Mouse (Mus musculus): ENCODE data around the gene Tubb5. TPM values are rescaled to one million over a fixed set of nuclear protein-coding genes. Genes with fewer than 3 reads are reported as not detected.

The Tubb5 gene
- polyA plus RNA-seq, 1 experiment from 2014 or later, result 1,706 TPM

DNA sequence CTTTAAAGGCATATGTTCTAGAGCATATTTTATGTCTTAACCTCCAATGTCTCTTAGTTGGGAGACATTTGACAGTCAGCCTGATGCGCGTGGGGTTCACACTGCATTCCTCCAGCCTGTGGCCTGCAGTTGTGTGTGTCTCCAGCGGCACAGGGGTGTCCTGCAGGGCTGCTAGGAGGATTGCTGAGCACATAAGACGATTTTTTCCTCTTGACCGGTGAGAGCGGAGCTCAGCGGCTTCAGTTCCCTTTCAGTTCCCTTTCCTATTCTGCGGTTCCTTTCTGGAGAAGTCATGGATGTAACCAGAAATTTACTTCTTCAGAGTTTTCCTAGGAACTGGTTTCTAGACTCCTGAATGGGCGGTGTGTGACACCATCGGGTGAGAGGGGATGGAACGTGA, 28.7 kb downstream of the Tubb5 start:
- Histone ChIP-seq H3K9me3 (no peaks in the 10 kb centered on the region), H3K27ac (replicated peaks) (no peak overlapping the region), H3K4me2 (no peak overlapping the region), H3K36me3 (no peaks in the 10 kb centered on the region), H3K4me3 (no peak overlapping the region), H3K4me1 (replicated peaks) (peaks cover 6% of the 10 kb centered on the region; the same call in 1 of the 2 replicates), H3K27me3 (no peaks in the 10 kb centered on the region), H3K9ac (no peak overlapping the region)
- 86% methylated on average over 11 of the region's 11 CpGs for WGBS
- no peak for ATAC-seq (ENCODE audit: low FRiP score, low read depth)

DNA sequence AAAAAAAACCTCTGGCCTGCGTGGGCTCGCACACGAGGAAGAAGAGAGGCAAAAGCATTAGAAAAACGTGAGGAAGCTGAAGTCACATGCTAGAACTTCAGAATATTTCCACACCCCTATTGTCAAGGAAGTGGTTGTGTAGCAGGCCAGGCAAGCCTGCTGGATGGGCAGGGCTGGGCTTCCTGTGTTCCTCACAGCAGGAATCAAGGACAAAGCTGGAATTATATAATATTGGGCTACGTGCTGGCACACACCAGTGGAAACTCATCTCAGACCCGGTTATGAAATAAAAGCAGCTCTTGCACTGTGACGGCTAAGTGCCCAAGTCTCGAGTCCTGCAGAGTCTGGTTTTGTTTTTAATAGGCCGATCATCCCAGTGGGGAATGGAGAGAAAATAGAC, 30.0 kb downstream of the Tubb5 start:
- no peak for ATAC-seq (ENCODE audit: low FRiP score, low read depth)
- Histone ChIP-seq H3K4me3 (no peak overlapping the region), H3K36me3 (no peaks in the 10 kb centered on the region), H3K27ac (replicated peaks) (0 out of 2 replicates have a peak overlapping the region, but pooled peaks have one; percentile 13), H3K9me3 (no peaks in the 10 kb centered on the region), H3K4me1 (replicated peaks) (peaks cover 3% of the 10 kb centered on the region; the same call in 1 of the 2 replicates), H3K9ac (no peak overlapping the region), H3K27me3 (no peaks in the 10 kb centered on the region), H3K4me2 (no peak overlapping the region)
- 58% methylated on average over 9 of the region's 9 CpGs for WGBS

DNA sequence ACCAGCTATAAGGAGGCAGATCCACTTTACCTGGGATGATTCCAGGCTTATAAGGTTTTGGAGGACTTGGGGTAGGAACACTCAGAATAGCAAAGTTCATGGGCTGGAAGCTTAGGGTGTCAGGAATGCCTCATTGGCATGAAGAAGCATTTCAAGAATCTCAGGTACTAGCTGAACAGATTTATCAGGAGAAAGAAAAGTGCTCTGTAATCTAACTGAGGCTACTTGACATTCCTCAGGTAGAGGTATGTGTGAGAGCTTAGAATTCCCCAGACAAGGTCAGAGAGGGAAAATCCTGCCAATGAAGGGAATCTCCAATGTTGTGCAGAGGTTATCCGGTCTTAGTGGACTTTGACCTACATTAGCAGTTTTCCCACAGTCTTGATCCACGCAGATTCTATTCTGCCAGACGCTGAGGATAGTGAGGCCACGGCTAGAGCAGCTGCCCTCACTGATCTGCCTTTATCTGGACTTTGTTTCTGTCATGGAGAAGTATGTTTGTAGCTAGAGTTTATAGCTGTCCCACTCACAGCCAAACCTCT, 34.2 kb downstream of the Tubb5 start:
- Histone ChIP-seq H3K4me3 (no peak overlapping the region), H3K4me1 (replicated peaks) (no peaks in the 10 kb centered on the region)
- WGBS, result 96% methylated on average over 4 of the region's 4 CpGs

DNA sequence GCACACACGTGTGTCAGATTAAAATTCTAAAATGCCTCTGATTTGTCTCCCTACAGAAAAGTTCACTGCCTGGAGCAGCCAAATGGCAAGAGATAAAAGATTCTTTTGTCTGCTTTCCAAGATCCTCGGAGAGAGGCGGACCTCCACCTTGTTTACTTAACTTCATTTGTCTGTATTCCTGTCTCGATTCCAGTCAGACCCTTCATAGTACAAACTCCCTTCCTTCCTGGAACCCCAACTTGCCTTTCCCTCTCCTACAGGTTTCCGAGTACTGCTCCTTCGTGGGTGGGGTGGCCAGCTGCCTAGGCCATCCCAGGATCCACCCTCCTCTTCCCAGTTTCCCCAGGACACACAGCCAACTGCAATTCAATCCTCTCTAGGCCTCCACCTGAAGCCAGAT, 35.1 kb downstream of the Tubb5 start:
- H3K36me3 ChIP-seq, result no peaks in the 10 kb centered on the region
- ATAC-seq (ENCODE audit: low FRiP score, low read depth), result no peak
- no peak overlapping the region for H3K4me2 ChIP-seq
- no peak overlapping the region for H3K9ac ChIP-seq
- H3K27ac ChIP-seq (replicated peaks), result no peak overlapping the region
- H3K4me1 ChIP-seq (replicated peaks), result no peaks in the 10 kb centered on the region
- WGBS, result 57% methylated on average over 6 of the region's 6 CpGs
- H3K4me3 ChIP-seq, result no peak overlapping the region
- no peaks in the 10 kb centered on the region for H3K27me3 ChIP-seq
- no peaks in the 10 kb centered on the region for H3K9me3 ChIP-seq

More for the DNA sequence above, 34.2 kb downstream of the Tubb5 start:
- H3K27ac ChIP-seq (replicated peaks), result no peak overlapping the region
- H3K36me3 ChIP-seq, result no peaks in the 10 kb centered on the region
- H3K9ac ChIP-seq, result no peak overlapping the region
- no peak for ATAC-seq (ENCODE audit: low FRiP score, low read depth)
- no peaks in the 10 kb centered on the region for H3K27me3 ChIP-seq
- H3K9me3 ChIP-seq, result no peaks in the 10 kb centered on the region
- H3K4me2 ChIP-seq, result no peak overlapping the region

DNA sequence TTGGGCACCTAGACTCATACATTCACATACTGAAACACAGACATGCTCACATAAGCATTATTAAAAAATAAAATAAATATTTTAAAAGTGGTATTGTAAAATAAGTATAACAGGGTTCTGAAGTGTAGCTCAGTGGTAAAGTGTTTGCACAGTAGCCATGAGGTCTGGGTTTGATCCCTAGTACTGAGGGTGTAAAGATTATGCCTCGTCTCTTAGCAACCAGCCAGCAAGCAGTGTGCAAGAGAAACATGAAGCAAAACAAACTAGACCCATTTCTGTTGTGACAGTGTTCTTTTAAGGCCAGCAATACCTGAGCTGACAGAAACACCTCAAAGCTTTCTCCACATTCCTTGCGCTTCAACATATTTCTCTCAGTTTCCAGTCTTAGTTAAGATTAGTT, 37.2 kb downstream of the Tubb5 start:
- ATAC-seq (ENCODE audit: low FRiP score, low read depth), result no peak

DNA sequence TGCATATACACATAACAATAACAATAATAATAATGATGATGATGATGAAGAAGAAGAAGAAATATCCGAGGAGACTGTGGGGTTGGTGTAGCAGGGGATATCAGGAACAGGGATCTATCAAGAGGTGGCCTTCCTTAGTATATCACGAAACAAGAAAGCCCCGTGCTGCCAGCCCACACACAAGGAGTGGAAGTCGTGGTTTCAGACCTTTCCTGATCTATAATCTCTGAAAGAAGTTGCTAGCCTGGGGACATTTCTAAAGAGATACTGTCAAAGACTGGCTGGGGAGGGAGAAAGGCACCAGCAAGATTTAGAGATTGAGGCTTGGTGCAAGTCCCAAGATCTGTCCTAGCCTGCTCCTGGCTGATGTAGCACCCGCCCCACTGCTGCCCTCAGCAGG, 41.3 kb downstream of the Tubb5 start:
- no peaks in the 10 kb centered on the region for H3K36me3 ChIP-seq
- H3K27me3 ChIP-seq, result no peaks in the 10 kb centered on the region
- 78% methylated on average over 5 of the region's 5 CpGs for WGBS
- H3K4me3 ChIP-seq, result no peak overlapping the region
- H3K9me3 ChIP-seq, result no peaks in the 10 kb centered on the region
- ATAC-seq (ENCODE audit: low FRiP score, low read depth), result no peak
- H3K27ac ChIP-seq (replicated peaks), result no peak overlapping the region
- no peak overlapping the region for H3K4me2 ChIP-seq
- no peak overlapping the region for H3K9ac ChIP-seq
- H3K4me1 ChIP-seq (replicated peaks), result no peaks in the 10 kb centered on the region

More for the DNA sequence above, 37.2 kb downstream of the Tubb5 start:
- 78% methylated on average over 2 of the region's 2 CpGs for WGBS
- H3K4me1 ChIP-seq (replicated peaks), result no peaks in the 10 kb centered on the region
- H3K9me3 ChIP-seq, result no peaks in the 10 kb centered on the region
- no peak overlapping the region for H3K27ac ChIP-seq (replicated peaks)
- H3K9ac ChIP-seq, result no peak overlapping the region
- no peaks in the 10 kb centered on the region for H3K36me3 ChIP-seq
- no peaks in the 10 kb centered on the region for H3K27me3 ChIP-seq
- H3K4me2 ChIP-seq, result no peak overlapping the region
- no peak overlapping the region for H3K4me3 ChIP-seq

DNA sequence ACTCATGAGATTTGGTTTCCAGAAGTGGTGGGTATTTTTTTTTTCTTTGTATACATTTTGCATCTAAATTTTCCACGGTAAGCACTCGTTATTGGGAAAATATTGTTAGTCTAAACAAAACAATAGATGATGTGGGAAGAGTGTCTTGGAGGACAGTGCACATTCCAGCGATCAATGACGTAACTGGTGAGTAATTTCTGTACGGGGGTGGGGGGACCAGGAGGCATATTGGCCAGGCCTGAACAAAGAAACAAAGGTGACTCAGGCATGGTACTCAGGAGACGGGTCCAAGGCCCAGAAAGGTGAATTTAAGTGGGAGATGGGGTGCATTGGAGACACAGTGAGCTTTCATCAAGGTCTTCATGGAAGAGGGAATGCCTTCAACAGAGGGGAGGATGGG, 42.5 kb downstream of the Tubb5 start:
- H3K9ac ChIP-seq, result no peak overlapping the region
- no peaks in the 10 kb centered on the region for H3K27me3 ChIP-seq
- no peaks in the 10 kb centered on the region for H3K36me3 ChIP-seq
- no peak for ATAC-seq (ENCODE audit: low FRiP score, low read depth)
- WGBS, result 82% methylated on average over 6 of the region's 6 CpGs
- H3K4me3 ChIP-seq, result no peak overlapping the region
- no peaks in the 10 kb centered on the region for H3K9me3 ChIP-seq
- no peak overlapping the region for H3K4me2 ChIP-seq
- H3K4me1 ChIP-seq (replicated peaks), result no peaks in the 10 kb centered on the region
- H3K27ac ChIP-seq (replicated peaks), result no peak overlapping the region

DNA sequence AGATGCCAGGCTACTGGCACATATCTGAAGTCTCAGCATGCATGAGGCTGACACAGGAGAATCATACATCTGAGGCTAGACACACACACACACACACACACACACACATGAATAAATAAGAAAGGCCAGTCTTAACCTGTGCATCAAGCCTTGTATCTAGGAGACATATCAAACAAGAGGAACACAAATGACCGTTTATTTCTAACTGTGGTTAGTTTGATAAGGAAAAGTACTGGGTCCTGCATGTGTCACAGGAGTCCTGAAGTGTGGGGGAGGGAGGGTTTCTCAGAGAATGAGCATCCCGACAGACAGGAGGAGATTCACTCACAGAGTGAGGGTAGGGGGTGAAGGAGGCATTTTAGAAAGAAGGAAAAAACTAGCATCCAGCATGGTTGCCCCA, 43.0 kb downstream of the Tubb5 start:
- H3K4me1 ChIP-seq (replicated peaks), result no peaks in the 10 kb centered on the region
- no peak overlapping the region for H3K4me2 ChIP-seq
- H3K4me3 ChIP-seq, result no peak overlapping the region
- ATAC-seq (ENCODE audit: low FRiP score, low read depth), result no peak
- H3K27me3 ChIP-seq, result no peaks in the 10 kb centered on the region
- no peak overlapping the region for H3K9ac ChIP-seq
- no peak overlapping the region for H3K27ac ChIP-seq (replicated peaks)
- no peaks in the 10 kb centered on the region for H3K36me3 ChIP-seq
- WGBS, result 47% methylated on average over 2 of the region's 2 CpGs
- no peaks in the 10 kb centered on the region for H3K9me3 ChIP-seq

DNA sequence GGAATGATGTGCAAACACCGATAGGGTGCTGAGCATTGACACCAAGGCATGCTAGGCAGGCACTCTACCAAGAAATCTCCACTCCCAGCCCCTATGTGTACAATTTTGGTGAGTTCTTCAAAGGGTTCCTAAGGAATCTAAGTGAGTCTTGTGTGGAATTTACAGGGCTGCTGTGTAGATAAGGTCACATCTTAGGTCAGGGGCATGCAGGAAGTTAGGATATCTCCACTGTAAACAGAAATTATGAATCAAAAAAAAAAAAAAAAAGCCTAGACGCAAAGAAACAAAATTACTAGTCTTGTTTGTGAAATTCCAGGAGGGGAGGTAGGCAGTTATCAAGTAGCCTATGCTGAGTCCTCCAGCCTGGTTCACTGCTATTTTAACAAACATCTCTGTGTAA, 45.3 kb downstream of the Tubb5 start:
- Histone ChIP-seq H3K9me3 (no peaks in the 10 kb centered on the region), H3K9ac (no peak overlapping the region), H3K4me1 (replicated peaks) (no peaks in the 10 kb centered on the region), H3K36me3 (no peaks in the 10 kb centered on the region), H3K4me3 (no peak overlapping the region), H3K27ac (replicated peaks) (no peak overlapping the region), H3K4me2 (no peak overlapping the region), H3K27me3 (no peaks in the 10 kb centered on the region)
- ATAC-seq (ENCODE audit: low FRiP score, low read depth), result no peak
- 90% methylated on average over 2 of the region's 2 CpGs for WGBS

DNA sequence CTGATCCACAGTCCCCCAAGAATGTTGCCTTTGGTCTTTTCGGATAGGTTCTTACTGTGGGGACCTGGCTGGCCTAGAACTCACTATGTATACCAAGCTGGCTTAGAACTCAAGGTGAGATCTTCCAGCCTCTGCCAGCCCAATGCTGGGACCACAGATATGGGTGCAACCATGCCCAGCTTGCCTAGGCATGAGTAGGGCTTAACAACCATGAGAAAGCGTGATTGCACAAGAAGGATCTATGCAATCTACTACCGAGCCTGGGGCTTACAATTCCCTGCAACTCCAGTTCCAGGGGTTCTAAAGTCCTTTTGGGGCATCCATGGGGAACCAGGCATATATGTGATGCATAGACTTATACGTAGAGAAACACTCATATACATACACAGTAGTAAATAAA, 47.2 kb downstream of the Tubb5 start:
- 84% methylated on average over 4 of the region's 4 CpGs for WGBS
- ATAC-seq (ENCODE audit: low FRiP score, low read depth), result no peak

DNA sequence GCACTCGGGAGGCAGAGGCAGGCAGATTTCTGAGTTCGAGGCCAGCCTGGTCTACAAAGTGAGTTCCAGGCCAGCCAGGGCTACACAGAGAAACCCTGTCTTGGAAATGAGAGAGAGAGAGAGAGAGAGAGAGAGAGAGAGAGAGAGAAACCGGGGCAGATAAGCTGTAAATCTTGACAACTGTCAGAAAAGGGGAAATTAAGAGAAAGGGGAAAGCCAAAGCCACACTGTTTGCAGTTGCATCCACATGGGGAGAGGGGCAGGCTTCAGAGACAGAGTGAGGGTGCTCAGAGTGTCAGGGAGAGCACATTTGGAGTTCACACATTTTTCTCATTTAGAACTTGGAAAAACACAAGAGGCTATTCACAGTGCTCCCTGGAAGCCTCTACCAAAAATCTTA, 50.1 kb downstream of the Tubb5 start:
- H3K4me2 ChIP-seq, result no peak overlapping the region
- no peaks in the 10 kb centered on the region for H3K27me3 ChIP-seq
- no peaks in the 10 kb centered on the region for H3K4me1 ChIP-seq (replicated peaks)
- H3K27ac ChIP-seq (replicated peaks), result no peak overlapping the region
- H3K4me3 ChIP-seq, result no peak overlapping the region
- 88% methylated on average over 3 of the region's 3 CpGs for WGBS
- no peak for ATAC-seq (ENCODE audit: low FRiP score, low read depth)
- no peak overlapping the region for H3K9ac ChIP-seq
- no peaks in the 10 kb centered on the region for H3K9me3 ChIP-seq
- H3K36me3 ChIP-seq, result no peaks in the 10 kb centered on the region

More for the DNA sequence above, 47.2 kb downstream of the Tubb5 start:
- H3K9ac ChIP-seq, result no peak overlapping the region
- H3K27ac ChIP-seq (replicated peaks), result no peak overlapping the region
- H3K9me3 ChIP-seq, result no peaks in the 10 kb centered on the region
- H3K4me1 ChIP-seq (replicated peaks), result no peaks in the 10 kb centered on the region
- no peaks in the 10 kb centered on the region for H3K36me3 ChIP-seq
- no peak overlapping the region for H3K4me3 ChIP-seq
- no peaks in the 10 kb centered on the region for H3K27me3 ChIP-seq
- no peak overlapping the region for H3K4me2 ChIP-seq

DNA sequence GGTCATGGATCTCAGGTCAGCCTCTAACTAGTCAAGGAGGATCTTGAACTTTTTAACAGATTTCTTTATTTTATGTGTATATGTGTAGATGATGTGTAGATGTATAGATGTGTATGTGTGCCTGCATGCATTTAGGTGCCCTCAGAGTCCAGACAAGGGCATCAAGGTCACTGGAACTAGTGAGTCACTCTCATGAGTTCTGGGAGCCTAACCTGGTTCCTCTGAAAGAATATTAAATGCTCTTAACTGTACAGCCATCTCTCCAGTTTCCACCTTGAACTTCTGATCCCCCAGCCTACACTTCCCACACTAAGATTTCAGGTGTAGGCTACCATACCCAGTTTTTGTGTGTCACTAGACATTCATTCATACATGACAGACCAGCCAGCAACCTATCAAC, 50.6 kb downstream of the Tubb5 start:
- no peak overlapping the region for H3K9ac ChIP-seq
- H3K27me3 ChIP-seq, result no peaks in the 10 kb centered on the region
- no peaks in the 10 kb centered on the region for H3K36me3 ChIP-seq
- no peak for ATAC-seq (ENCODE audit: low FRiP score, low read depth)
- H3K27ac ChIP-seq (replicated peaks), result no peak overlapping the region
- H3K4me2 ChIP-seq, result no peak overlapping the region
- no peak overlapping the region for H3K4me3 ChIP-seq
- no peaks in the 10 kb centered on the region for H3K4me1 ChIP-seq (replicated peaks)
- no peaks in the 10 kb centered on the region for H3K9me3 ChIP-seq

DNA sequence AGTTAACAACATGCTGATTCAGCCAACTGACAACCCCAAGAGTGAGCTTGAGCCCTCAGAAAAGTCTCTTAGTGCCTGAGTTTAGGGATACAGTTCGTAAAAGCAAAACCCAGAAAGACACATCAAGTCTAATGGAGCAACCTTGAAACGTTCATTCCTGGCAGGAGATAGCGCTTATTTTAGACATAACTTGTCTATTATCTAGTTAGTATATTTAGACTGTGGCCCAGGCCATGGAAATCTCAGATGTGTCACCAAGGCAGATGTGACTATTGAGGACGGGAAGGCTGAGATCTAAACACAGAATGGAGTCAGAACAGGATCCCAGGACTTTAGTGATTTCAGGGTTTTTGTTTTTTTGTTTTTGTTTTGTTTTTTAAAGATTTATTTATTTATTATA, 53.0 kb downstream of the Tubb5 start:
- 88% methylated on average over 4 of the region's 4 CpGs for WGBS
- no peak for ATAC-seq (ENCODE audit: low FRiP score, low read depth)
- Histone ChIP-seq H3K36me3 (no peaks in the 10 kb centered on the region), H3K4me1 (replicated peaks) (no peaks in the 10 kb centered on the region), H3K27me3 (no peaks in the 10 kb centered on the region), H3K27ac (replicated peaks) (no peak overlapping the region), H3K4me2 (no peak overlapping the region), H3K9me3 (no peaks in the 10 kb centered on the region), H3K4me3 (no peak overlapping the region), H3K9ac (no peak overlapping the region)
